Mouse (Mus musculus) mature B cell (primary cell): ENCODE measurements around the gene Npas3.
"Not testable (repeated sequence)": the region's sequence is repeated elsewhere in the genome, so short reads cannot be mapped to it uniquely, and the experiment has no call there.

ENCODE experiments used
- in situ Hi-C: fragments of 300-500 bp; cut with MboI; formaldehyde crosslinking; loops from 2 replicates; pipeline ENCODE4 v1.14.3; 2019

The Npas3 gene

DNA sequence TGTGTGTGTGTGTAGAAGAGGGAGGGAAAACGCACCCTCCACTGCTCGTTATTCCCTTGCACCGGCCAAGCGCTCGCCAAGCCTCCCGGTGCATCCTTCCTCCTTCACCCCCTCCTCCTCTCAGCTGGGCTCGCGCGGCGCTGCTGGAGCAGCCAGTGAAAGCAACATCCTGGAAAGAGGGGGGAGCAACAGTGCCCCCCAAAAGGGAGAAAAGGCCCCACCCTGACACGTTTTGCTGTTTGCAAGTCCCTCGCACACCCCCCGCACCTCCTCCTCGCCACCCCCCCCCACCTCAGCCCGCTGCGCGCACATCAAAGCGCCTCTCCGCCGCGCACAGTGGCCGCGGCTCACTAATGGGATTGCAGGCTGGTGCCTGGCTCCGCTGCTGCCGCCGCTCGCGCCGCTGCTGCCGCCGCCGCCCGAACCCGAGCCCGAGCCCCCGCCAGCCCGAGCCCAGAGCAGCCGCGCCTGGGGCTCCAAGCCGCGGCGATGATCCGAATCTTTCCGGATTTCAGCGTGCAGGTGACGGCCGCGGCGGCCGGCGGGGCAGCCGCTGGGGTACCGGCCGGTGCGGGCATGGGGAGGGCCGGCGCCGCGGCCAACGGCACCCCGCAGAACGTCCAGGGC, at the start of gene Npas3:
Npas3 (plus strand) TSS at position 577 of the 627 bp plus-strand sequence.
- in situ Hi-C loops, result no loop called here

DNA sequence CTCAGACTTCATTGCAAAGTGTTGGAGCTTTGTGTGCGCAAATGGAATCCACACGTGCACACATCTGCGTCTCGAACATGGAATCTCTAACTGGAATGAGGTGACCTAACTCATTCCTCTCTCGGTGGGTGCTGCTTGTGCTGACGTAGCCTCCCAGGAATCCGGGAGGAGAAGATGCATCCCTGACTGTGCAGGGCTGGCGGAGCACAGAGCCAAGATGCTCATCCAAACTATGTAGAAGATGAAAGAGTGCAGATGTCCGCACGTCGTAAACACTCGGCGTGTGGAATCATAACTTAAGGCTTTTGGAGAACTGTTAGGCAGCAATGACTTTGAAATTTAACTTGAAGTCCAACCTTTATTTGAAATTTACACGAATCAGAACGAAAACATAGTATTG, 31.3 kb upstream of the Npas3 start:
- in situ Hi-C loops, result no loop called here

DNA sequence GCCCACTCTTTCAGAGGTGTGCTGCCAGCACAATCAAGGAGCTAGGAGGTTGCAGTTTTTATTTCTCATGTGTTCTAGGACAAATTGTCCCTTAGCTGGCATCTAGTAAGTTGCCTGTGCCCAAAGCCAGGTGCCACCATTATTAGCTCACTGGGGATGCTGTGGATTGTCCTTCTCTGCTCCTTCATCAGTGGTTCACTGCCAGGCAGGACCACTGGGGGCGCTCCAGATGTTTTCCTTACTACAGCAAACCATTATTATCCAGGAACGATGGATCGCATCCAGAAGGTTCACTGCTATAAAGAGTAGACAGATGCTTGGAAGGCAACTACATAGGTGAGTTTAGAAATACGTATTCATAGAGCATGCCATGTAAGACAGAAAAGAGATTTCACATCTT, 25.7 kb upstream of the Npas3 start:
- in situ Hi-C loops, result no loop called here

DNA sequence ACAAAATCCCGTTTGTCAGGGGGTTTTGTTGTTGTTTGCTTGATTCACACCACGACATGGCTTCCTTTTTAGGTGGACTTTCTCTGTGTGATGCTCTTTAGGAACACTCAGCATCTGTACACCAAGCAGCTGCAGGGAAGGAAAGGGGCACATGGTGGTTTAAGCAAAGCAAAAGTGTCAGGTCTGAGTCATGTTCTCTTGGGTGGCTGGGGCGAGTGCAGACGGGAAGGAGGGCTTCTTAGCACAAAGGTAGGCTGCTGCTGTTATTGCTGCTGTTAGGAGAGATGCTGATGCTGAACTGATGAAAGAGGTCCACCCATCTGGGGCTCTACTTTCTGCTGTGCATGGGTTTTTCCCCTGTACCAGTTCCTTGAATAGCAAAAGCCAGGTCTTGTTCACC, 21.1 kb upstream of the Npas3 start:
- in situ Hi-C loops, result no loop called here

DNA sequence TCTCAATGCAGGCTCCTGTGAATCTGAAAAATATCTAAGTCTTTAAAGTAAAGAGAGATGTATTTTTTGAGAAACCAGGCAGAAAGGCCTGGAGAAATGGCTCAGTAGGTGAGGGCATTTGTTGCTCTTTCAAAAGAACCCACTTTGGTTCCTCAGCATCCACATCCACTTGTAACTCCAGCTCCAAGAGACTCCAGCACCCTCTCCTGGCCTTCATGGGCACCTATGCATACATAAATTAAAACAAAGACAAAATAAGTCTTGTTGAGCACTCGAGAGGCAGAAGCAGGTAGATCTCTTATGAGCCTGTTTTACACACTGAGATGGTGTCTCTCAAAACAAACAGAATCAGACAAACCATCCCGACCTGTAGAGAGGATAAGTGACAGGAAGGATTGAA, 19.1 kb upstream of the Npas3 start:
- in situ Hi-C loops, result no loop called here

DNA sequence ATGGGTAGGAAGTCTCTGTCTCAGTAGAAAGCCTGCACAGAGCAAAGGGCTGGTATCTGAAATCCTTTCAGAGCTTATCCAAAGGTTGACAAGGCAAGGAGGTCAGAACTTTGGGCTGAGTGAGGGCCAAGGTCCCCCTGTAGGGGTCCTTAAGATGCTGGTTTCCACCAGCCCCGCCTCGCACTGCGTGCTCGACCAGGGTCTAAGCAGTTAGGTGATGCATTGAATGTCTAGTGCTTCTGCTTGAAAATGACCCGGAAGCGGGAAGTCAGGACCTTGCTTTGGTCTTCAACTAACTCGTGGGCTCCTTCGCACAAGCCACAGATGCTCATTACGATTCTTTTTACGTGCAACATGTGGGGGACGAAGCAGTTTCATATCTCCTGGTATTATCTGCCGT, 2.3 kb upstream of the Npas3 start:
- in situ Hi-C loops, result no loop called here

DNA sequence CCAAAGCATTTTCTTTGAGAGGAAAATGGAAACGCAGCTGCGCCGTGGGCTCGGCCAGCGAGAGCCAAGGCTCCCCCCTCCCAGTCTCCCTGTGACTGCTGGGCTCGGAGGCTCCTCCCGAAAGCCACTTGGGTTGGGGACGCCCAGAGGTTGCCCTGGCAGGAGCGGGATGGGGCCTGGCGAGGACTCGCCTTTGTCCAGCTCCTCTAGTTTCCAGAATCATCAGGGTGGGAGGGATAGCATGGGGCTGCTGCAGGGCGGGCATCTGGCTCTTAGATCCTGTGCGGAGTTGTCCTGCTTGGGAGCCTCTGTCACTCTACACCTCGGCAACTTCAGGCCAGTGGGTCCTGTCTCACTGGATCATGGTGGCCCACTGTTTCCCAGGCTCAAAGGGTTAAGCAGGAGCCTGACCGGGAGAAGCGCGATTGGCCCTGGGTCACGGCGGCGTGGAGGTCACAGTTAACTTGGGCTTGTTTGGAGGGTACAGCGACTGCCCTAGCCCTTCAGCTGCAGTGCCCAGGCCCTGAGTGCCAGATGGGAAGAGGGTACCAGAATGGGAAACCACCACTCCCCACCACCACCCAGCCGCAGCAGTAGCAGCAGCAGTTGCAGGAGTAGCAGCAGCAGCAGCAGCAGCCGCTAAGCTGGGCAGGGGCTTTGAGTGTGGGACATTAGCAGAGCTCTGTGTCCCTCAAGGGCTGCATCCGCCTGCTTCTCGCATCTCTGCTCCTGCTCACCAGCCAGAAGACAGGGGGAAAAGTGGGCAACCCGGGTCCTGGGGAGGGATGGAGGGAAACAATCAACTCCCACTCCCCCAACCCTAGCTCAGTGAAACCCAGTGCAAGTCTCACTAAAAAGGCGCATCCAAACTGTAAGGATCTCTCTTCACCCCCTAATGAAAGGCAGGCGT, 1.6 kb upstream of the Npas3 start:
- in situ Hi-C loops, result no loop called here

DNA sequence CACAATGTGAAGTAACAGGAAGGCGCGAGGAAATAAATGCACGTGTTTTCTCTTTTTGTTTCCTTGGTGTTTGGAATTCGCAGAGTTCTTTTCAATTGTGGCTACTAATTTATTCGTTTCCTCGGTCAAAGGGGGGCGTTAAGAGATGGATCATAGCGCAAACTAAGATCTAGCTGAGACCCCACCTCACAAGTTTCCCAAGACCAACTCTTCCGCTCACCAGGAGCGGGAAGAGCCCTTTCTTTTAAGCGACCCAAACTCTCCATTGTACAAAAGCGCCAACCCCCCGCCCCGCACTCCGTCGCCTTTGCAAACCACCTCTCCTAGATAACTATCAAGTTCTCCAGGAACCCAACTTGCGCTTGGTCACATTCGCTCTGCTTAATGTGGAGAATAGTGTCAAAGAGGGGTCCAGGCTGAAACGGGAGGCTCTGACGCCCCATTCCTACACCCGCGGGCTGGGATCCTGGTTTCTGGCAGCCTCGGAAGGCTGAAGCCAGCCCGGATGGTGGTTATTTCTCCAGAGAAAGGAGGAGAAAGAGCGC, 914 bp upstream of the Npas3 start:
- in situ Hi-C loops, result no loop called here

DNA sequence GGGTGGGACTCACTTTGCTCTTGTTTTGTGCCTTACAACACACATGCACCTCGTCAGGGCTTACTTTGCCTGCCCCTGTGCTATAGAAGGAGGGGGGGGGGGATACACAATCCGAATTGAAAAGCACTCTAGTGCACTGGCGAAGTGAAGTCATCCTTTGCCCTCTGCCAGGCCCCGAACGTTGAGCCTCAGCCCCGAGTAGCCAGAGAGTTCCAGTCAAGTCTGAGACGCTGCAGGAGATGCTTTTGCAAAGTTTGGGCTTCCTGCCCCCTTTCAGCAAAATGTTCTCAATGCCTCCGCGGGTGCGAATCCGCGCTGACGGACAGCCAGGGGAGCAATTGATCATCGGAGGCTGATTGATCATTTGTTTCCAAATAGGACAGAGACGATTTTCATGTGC, 319 bp downstream of the Npas3 start:
- in situ Hi-C loops, result no loop called here

DNA sequence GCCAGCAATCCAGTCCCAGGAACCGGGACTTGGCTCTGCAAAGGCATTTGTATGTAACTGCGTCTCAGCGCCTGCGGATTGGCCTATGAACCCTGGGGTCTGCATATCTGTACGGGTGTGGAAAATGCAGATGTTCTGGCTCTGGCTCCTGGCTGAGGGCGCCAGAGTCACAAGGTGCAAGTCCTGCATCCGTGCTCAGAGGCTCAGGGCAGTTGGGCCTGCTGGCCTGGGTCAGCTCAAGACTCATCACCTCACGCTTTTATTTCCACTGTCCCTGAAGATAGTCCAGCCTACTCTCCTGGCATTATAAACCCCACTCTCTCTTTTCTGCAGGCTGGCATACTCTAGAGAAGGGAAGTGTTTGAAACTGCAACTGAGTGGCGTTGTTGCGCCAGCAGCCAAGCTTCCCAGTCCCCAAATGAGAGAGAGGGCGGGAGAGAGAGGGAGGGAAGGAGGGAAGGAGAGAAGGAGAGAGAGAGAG, 3.3 kb downstream of the Npas3 start:
- in situ Hi-C loops, result no loop called here

DNA sequence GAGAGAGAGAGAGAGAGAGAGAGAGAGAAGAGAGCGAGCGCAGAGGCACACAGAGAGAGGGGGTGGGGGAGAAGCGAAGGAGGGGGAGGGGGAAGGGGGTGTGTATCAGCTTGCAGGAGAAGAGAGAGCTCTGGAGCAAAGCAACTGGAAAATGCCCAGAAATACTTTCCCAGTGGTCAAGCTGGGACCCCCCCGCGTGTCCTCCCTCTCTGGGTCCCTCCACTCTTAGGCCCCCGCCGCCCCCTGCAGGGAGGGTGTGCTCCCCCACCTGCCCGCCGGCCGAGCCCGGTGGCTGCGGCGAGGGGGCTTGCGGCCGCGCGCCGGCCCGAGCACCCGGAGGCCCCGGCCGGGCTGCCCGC, 3.7 kb downstream of the Npas3 start:
- in situ Hi-C loops, result no loop called here

DNA sequence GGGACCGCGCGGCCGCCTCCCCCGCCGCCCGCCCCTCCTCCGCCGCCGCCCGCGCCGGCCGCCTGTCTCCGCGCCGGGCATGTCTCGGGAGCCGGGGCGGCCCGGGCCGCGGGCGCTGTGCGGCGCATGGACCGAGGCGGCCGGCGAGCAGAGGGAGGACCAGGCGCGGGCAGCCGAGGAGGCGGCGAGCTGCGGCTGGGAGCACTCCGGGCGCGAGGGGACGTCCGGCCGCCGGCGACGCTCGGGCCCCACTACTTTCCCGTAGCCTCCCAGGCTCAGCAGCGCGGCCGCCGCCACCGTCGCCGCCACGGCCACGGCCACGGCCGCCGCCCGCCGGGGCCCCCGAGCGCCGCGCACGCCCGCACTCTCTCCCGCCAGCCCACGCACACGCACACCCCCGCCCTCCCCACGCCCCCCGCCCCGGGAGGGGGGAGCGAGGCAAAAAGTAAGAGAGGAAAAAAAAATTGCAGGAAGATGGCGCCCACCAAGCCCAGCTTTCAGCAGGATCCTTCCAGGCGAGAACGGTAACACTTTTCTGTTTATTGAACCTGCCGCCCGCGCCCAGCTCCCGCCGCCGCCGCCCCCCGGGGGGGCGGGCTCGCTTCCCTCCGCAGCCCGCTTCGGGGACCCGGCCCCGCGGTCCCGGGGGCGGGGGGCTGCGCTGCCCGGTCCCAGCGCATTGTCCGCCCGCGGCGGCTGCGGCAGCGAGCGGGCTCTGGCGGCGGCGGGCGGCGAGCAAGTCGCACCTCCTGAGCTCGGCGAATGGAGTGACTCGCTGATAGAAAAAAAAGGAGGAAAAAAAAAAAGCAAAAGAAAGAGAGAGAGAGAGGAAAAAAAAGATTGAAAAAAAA, 4.3 kb downstream of the Npas3 start:
- in situ Hi-C loops, result no loop called here

DNA sequence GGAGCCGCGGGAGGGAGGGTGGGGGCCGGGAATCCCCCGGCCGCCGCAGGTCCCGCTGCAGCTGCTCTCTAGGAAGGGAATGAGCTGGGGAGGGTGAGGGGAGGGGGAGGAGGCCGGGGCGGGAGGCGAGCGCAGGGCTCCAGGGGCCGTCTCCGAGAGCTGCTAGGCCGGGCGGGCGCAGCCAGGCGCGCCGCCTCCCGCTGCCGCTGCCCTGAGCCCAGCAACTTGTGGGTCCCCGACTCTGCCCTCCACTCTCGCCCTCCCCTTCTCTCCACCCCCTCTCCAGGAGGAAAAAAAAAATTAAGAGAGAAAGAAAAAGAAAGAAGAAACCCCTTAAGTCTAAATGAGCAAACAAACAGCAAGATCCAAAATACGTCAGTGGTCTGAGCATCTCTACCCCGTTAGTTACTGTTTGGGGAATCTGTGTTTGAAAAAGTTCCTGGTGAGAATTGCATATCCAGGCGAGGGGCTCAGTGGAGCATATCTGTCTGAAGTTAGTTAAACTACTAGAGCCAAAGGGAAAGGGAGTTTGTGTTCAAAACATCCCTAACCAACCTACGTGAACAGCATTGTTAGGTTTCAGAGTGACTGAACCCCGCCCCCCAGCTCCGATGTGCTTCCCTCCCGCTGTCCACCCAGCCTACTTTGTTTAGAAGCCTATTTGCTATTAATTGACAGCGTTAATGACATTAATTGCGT, 5.1 kb downstream of the Npas3 start:
- in situ Hi-C loops, result no loop called here

DNA sequence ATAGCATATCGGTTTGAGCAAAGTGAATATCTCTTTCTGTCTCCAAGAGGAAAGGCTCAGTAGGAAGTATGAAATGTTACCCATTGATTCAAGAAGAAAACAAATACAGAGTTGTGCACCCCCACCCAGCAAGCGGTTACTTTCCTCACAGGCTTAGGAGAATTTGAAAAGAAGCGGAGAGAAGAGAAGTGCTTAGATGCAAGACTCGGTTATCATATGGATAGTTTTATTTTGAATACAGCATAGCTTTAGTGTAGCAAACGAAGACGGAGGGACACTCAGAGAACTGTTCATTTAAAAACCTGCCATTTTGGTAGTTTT, 5.6 kb downstream of the Npas3 start:
- in situ Hi-C loops, result no loop called here

DNA sequence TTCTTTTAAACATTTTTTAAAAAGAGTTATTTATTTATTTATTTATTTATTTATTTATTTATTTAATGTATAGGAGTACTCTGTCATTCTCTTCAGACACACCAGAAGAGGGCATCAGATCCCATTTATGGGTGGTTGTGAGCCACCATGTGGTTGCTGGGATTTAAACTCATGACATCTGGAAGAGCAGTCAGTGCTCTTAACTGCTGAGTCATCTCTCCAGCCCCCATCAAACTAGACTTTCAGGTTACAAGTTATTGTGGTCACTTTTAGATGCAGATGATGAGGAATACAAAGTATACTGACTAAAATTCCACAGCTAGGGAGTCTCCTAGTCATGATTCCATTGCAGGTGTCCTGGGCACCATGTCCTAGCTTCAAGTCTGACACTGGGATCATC, 26.0 kb downstream of the Npas3 start:
- in situ Hi-C loops, result not testable (repeated sequence)

DNA sequence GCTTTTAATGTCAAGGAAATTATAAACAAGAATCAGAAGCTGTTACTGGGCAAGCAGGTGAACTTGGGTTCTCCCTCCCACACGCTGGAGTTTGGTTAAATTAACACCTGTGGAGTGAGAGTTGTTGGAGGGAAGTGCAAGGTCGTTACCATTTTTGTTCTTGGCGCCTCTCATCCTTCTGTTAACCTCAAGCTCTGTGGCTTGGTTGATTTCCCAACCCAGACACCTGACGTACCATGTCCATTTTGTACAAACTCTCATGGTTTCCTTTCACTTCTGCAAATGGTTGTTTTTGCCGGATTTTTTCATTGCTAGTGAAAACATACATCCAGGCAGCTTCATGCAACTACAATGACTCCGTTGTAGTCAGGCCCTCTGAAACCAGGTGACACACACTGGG, 28.9 kb downstream of the Npas3 start:
- in situ Hi-C loops, result no loop called here

DNA sequence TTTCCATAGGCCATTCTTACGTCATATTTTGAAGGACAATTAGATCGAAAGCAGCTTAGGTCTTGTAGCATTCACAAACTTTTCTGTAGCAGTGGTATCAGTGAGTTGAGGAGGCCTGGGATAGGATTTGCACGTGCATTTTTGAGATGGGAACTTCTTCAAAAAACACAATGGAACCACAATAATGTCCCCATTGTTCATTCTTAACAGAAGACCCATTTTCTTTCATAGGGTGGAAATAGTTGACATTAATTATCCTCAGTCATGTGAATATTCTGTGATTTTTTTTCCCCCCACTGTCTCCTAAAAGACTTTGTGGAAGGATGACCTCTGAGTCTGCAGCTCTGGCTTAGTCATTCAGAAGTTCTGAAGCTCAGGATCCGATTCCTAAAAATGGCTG, 41.9 kb downstream of the Npas3 start:
- in situ Hi-C loops, result no loop called here

DNA sequence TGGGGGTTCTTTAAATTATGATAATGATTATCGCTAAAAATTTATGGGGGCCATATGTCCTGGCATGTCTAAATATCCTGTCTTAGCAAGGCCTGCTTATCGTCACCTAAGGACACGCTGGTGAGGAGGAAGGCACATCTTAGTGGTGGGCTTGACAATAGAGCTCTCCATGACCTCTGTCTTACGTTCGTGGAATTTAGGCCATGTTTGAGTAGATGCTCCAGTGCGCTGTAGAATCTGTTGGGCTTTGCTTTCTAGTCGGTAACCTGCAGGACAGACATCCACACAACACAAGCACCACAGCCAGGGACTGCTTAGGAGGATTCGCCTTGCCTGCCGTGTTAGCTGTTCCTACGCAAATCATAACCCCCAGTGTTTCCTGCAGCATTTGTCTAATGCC, 42.4 kb downstream of the Npas3 start:
- in situ Hi-C loops, result no loop called here

DNA sequence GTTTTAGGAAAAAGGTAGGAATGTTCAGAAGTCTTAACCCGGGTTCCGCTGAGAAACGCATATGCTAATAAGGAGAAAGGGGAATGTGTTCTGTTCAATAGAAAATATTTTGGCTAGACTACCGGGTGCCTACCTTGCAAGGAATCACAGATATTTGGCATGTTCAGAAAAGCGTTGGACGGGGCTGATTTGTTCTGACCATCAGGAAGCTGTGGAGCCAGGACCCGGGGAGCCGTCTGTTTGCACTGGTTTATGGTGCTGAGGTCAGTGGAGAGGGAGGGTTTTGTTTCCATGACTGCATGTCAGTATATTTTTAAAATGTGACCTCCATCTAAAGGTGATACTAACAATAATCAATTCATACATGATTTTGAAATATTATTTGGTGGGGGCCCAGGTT, 43.5 kb downstream of the Npas3 start:
- in situ Hi-C loops, result no loop called here

DNA sequence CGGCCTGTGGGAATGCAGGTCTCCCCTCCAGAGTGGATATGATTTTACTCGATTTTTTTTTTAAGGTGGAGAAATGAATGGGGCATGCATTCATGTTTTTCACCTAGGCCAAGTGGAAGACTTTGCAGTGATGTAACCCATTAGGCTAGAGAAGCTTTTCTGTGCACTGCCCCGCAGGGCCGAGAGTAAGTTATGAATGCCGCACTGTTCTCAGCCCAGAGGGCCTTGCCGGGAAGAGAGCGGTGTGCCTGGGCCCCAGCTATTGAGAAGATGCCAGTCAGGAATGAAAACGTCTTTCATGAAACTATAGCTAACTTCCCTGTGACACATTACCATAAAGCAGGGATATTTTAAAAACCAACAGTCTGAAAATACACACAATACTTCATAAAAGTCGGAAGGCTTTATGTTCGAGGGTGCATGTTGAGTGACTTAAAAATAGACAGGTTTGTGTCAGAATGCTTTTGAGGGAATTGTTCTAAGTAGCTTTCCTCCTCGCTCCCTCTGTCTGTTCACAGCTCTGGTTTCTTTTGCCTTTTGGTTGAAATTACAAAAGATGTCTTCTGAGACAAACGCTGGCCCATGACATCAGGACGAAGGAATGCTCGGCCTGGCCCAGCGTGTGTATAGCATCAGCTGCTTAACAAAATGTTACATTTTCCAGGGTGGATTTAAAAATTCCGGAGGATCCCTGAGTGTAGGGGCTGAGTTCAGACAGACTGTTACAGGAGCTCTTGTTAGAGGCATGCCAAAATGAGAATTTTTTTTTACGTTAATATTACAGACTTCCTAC, 44.2 kb downstream of the Npas3 start:
- in situ Hi-C loops, result no loop called here

DNA sequence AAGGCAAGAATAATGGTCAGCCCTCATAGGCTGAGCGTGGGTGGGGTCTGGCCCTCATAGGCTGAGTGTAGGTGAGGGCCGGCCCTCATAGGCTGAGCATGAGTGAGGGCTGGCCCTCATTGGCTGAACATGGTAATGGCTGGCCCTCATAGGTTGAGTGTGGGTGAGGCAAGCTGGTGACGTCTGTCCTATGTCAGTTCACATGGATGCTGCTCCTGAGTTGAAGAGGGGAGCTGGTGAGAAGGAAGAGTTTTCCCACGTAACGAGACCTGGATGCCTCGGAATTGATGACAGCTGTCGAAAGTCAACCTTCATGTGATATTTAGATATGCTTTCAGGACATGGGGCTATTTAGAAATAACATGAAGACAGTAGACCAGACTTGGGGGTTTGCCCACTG, 45.5 kb downstream of the Npas3 start:
- in situ Hi-C loops, result no loop called here
